Mouse (Mus musculus) retina, postnatal 1 day (tissue): Measurements from ENCODE around the gene Dapk2.
"Not testable (repeated sequence)": the region's sequence is repeated elsewhere in the genome, so short reads cannot be mapped to it uniquely, and the experiment has no call there.

ENCODE experiments used
- DNase-seq: peaks from one replicate; pipeline ENCODE4 v3.0.0-alpha.2; 2012

Dapk2 gene

GRCm38 (mm10) chr9:66279647-66280046 is 121.6 kb downstream of the Dapk2 start:
- DNase-seq: no peak

GRCm38 (mm10) chr9:66280496-66280895 is 122.5 kb downstream of the Dapk2 start:
- no peak for DNase-seq

GRCm38 (mm10) chr9:66281501-66281951 is 123.5 kb downstream of the Dapk2 start:
- peak; percentile 84 for DNase-seq

GRCm38 (mm10) chr9:66282582-66282981 is 124.6 kb downstream of the Dapk2 start:
- no peak for DNase-seq

- peak; percentile 78 for DNase-seq
Measured at GRCm38 (mm10) chr9:66283565-66284203, 125.7 kb downstream of the Dapk2 start.

- not testable (repeated sequence) for DNase-seq
Measured at GRCm38 (mm10) chr9:66285241-66285640, 127.2 kb downstream of the Dapk2 start.

GRCm38 (mm10) chr9:66285901-66286300 is 127.9 kb downstream of the Dapk2 start:
- peak; percentile 61 for DNase-seq

- no peak for DNase-seq
Measured at GRCm38 (mm10) chr9:66290727-66291126, 132.7 kb downstream of the Dapk2 start.

GRCm38 (mm10) chr9:66293319-66293718 is 135.3 kb downstream of the Dapk2 start:
- DNase-seq: no peak

GRCm38 (mm10) chr9:66294227-66294626 is 136.2 kb downstream of the Dapk2 start:
- no peak for DNase-seq

GRCm38 (mm10) chr9:66294980-66295410 is 137.0 kb downstream of the Dapk2 start:
- DNase-seq: peak; percentile 27

GRCm38 (mm10) chr9:66295577-66296120 is 137.6 kb downstream of the Dapk2 start:
- peak; percentile 30 for DNase-seq

- no peak for DNase-seq
Measured at GRCm38 (mm10) chr9:66298783-66299182, 140.8 kb downstream of the Dapk2 start.

GRCm38 (mm10) chr9:66300448-66301027 is 142.5 kb downstream of the Dapk2 start:
- no peak for DNase-seq

GRCm38 (mm10) chr9:66304320-66305090 is 146.5 kb downstream of the Dapk2 start:
- DNase-seq: no peak

GRCm38 (mm10) chr9:66305121-66306112 is 147.4 kb downstream of the Dapk2 start:
- DNase-seq: peak; percentile 40

GRCm38 (mm10) chr9:66306414-66306813 is 148.4 kb downstream of the Dapk2 start:
- DNase-seq: no peak

- DNase-seq: peak; percentile 30
Measured at GRCm38 (mm10) chr9:66307341-66307740, 149.3 kb downstream of the Dapk2 start.

- peak; percentile 81 for DNase-seq
Measured at GRCm38 (mm10) chr9:66308741-66309140, 150.7 kb downstream of the Dapk2 start.

GRCm38 (mm10) chr9:66311458-66311857 is 153.4 kb downstream of the Dapk2 start:
- DNase-seq: no peak

GRCm38 (mm10) chr9:66316603-66317002 is 158.6 kb downstream of the Dapk2 start:
- DNase-seq: no peak
